Mouse (Mus musculus): ENCODE measurements around the gene Zfyve21.
A peak's percentile ranks its signal among the peaks of the same experiment; 100 is the strongest.

The Zfyve21 gene

DNA sequence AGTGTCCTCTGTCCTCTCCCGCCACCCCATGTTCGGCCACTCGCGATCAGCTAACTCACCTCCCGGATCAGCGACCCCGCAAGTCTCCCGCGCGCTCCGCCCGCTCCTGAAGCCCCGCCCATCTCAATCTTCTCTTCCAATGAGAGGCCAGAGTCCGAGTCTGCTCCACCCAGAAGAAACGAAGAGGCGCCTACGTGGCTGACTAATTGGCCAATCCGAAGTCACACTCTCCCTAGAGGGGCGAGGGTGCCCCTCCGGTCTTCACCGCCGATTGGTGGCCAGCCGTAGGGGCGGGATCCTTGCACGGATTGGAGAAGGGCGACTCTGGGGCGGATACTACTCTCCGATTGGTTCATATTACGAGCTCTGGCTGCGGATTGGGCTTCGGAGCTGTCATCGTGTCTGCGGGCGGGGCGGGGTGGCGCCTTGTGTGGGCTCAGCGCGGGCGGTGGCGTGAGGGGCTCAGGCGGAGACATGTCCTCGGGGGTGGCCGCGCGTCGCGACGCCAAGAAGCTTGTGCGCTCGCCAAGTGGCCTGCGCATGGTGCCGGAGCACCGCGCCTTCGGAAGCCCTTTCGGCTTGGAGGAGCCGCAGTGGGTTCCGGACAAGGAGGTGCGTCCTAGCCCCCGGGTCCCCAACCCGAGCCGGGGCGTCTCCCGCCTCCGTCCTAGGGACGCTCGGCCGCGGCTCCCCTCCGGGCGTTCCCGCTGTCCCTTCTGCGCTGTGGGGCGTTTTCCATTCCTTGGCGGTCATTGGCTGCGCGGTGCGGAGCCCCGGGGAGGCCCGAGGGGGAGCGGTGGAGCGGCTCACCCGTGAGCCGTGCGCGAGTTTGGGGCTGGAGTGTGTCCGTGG lies at the start of gene Zfyve21, which contains the start of gene Xrcc3:
Zfyve21 (plus strand) TSS at position 405 of the 852 bp plus-strand sequence.
Xrcc3 (minus strand) TSS at position 108 of the 852 bp plus-strand sequence.
- DNase-seq, result peak; percentile 92

DNA sequence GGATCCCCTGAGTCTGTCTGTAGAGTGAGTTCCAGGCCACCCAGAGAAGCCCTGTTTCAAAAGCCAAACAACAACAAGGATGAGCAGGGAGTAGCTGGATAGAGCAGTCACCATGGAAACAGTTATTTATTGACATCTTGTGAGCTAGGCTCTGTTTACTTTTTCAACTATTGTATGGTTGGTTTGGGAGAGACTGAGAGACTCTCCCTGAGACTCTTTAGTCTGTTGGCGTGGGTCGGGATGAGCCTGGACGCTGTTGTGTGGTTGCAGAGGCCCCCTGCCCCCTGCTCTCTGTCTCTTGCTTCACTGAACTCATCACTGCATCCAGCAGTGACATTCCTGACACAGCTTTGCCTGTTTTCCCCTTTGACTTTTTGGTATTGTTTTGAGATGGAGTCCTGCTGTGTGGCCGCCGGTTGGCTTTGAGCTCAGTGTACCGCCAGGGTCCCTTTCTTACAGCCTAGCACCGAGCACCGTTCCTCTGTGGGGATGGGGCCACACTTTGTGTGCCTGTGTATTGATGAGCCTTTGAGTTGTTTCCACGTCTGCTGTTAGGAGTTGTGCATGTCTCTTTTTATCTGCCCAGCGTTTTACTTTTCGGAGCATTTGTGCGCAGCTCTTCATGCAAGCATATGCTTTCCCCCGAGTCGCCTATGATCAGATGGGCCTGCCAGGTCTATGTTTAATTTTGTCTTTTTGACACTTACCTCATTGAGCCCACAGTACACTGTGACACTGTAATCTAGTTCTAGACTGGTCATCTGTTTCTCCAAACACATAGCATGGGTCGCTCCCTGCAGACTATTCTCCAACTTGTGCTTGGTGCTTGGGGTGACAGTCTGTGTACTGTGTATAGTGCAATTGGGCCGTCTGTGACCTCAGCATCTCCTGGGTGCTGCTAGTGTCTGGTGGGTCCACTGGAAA lies 47.4 kb upstream of the Zfyve21 start:
- no peak for DNase-seq

DNA sequence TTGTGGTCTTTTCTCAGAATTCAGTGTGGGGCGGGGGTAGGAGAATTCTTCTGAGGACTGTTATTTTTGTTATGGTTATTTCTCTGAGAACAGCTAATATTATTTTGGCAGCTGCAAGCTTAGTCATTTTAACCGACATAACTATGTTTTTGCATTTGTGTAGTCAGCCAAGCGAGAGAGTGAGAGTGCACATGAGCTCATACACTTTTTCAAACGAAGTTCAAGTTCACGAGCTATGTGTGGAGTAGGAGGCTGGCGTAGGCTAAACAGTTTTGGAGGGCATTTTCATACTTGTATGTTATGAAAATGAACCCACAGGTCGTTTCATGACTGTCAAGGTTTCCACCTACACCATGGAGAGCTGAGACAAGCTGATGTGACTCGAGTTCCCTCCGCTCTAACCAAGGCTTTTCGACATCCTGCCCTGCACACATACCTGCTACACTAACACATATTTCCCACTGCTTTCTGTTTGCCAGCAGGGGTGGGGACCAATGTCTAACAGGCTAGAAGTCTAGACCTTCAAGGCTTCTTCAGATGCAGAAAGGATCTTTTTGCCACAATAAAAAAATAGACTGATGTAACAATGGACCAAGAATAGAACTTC lies 45.5 kb upstream of the Zfyve21 start:
- no peak for DNase-seq

DNA sequence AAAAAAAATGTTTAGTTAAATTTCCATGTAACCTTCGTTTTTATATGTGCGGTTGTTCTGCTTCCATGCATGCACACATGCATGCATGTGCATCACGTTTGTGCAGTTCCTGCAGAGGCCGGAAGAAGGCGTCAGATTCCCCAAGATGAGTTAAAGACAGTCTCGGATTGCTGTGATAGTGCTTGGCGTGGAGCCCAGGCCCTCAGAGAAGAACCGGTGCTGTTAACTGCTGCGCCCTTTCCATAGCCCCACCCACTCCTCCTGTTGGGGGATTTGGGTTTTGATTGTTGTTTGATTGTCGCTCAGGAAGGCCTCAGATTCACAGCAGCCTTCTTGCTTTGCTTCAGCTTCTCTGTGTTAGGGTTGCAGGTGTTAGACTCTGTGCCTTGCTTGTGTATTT lies 44.7 kb upstream of the Zfyve21 start:
- DNase-seq, result peak; percentile 58

DNA sequence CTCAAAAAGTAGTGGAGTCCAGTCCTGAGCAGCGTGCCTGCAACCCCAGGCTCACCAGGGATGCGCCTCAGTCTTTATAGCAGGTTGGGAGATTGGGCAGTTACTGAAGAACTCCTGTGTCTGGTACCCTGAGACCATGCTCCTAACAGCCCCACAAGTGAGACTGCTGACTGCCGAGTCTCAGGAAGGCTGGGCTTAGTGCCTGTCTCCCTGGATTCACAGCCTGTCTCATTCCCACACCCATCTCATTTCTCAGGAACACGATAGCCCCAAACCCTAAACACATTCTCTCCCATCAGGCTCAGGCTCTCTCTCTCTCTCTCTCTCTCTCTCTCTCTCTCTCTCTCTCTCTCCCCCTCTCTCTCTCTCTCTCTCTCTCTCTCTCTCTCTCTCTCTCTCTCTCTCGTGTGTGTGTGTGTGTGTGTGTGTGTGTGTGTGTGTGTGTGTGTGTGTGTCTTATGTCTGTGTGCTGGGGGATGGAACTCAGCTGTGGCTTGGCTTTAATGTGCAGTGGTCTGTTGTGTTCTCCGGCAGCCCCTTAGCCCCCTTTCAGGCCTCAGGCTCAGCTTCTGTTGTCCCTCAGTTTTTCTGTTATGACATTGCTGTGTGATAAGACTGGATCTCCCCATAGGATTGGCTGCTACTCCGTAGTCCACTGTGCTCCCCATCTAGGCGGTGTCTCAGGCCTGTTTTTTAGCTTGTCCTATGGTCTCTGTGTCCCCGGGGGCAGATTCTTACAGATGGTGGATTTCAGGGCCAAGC lies 44.0 kb upstream of the Zfyve21 start:
- DNase-seq, result no peak

DNA sequence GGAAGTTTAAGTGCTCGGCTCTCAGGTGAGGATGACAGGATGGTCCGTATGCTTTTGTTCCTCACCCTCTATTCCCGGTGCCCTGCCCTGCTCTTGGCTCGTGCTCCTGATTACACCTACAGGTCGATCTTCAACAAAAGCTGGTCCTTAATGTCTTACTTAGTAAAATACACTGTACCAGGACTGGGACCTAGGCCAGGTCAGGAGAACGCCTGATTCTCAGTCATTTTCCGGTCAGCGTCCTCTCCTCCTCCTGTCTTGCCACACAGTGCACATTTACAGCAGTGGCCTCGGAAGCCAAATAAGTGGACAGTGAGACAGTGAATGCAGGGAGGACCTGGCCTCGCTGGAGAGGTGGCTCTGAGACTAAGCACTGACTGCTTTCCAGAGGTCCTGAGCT lies 43.3 kb upstream of the Zfyve21 start:
- DNase-seq, result no peak

DNA sequence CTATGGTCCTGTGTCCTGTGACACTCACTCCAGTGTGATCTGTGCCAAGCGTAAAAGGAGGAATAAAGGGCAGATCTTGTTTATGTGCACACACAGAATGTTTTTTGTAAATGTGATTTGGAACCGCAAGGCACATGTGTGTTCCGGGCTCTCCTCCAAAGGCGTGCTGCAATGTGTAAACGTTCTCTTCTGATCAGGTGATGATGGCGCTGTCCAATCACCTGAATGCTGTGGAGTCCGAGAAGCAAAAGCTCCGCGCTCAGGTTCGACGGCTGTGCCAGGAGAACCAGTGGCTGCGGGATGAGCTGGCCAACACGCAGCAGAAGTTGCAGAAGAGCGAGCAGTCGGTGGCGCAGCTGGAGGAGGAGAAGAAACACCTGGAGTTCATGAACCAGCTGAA lies 39.8 kb upstream of the Zfyve21 start:
- DNase-seq, result no peak

DNA sequence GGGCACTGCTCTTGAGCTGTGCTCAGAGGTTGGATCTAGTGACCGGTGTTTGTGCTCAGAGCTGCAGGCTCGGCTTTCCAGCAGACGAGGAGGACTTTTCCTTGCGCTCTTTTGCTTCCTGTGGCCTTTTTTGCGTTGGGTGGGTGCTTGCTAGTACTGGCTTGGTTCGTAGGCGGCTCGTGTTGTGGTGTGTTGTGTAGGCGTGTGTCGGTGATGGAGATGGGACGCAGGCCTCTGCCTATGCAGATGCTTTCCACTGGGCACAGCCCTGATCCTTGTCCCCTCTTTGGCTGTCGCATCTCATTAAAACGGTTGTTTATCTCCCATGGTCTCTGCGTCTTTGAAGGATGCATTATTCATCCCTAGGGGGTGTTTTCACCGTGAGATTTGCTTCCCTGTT lies 39.1 kb upstream of the Zfyve21 start:
- DNase-seq, result no peak

DNA sequence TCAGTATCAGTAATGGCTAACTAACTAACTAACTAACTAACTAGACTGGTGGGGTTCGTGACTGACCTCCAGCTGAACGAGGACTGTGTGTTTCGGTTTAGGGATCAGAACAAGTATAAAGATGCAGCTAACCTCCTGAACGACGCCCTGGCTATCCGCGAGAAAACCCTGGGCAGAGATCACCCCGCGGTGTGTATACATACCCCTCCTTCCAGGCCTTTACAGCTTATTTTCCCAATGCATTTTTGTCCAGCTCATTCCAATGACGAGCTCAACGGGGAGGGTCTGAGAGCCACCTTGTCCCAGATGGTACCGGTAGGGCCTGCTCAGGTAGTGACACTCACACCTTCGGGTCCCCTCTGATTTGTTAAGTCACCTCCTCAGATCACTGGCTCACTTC lies 36.1 kb upstream of the Zfyve21 start:
- DNase-seq, result no peak

DNA sequence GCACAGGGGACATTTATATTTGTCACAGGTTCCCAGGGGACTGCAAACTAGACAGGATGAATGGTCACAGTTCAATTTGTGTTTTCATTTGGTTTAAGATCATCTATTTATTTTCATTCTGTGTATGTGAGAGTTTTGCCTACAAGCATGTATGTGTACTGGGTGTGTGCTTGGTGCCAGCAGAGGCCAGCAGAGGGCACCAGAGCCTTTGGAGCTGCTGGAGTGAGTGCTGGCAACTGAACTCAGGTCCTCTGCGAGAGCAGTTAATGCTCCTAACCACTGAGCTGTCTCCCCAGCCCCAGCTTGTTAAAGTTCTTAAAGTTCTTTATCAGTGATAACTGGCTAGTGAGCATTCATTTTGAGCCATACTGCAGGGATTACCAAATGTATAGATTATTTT lies 34.4 kb upstream of the Zfyve21 start:
- no peak for DNase-seq

DNA sequence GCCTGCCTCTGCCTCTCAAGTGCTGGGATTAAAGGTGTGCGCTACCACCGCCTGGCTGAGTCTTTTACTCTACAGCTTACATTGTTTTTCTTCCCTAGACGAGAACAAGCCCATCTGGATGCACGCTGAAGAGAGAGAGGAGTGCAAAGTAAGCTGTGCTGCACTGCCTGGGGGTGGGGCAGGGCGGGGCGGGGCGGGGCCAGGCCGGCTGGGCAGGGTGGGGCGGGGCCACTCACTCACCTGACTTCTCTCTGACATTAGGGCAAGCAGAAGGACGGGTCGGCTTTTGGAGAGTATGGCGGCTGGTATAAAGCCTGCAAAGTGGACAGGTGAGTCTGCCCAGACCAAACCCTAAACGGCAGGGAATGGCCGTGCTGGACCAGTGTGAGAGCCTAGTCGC lies 28.8 kb upstream of the Zfyve21 start:
- no peak for DNase-seq

DNA sequence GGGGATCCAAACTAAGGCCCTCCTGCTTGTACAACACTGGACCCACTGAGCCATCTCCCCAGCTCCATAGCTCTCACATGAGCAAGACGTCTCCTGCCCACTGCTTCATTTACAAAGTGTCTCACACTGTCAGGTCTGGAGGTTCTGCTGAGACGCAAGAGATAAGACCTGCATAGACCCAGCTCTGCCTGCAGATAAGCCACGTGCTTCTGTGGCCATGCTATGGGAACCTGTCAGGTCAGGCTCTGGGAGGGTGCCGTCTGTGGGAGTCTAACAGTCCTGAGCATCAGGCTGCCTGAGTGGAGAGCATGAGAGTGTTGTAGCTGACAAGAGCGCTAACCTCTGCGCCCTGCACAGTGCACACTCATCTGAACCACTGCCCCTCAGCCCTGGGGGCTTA lies 27.0 kb upstream of the Zfyve21 start:
- DNase-seq, result no peak

DNA sequence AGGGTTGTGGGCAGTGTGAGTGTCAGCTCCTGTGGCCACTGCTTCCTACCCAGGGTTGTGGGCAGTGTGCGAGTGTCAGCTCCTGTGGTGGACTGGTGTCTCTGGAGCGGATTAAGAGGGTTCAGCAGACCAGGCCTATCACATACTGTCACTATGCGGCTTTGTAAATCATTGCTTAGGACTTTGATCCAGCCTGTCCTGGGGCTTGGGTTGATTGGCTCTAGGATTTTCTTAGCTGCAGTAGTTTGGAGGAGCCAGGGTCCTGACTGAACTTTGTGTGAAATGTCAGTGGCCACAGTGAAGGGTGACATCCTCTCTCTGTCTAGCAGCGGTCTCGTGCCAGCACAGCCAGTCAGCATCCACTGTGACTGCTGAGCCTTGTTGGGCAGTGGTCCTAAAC lies 23.9 kb upstream of the Zfyve21 start:
- DNase-seq, result no peak

DNA sequence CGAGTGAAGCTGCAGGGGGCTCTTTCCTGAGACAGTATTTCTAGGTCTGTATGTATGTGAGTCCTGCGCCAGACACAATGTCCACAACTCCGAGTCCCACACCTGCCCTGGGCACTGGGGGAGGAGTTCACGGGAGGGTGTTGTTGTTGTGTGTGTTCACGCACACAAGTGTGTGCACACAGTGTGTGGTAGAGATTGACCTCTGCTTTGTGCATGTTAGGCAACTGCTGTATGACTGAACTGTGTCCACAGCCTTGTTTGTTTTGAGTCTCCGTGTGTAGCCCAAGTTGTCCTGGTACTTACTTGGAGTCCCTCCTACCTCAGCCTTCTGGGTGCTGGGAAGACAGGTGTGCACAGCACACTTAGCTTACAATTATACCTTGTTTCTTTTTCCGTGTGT lies 23.3 kb upstream of the Zfyve21 start:
- no peak for DNase-seq

DNA sequence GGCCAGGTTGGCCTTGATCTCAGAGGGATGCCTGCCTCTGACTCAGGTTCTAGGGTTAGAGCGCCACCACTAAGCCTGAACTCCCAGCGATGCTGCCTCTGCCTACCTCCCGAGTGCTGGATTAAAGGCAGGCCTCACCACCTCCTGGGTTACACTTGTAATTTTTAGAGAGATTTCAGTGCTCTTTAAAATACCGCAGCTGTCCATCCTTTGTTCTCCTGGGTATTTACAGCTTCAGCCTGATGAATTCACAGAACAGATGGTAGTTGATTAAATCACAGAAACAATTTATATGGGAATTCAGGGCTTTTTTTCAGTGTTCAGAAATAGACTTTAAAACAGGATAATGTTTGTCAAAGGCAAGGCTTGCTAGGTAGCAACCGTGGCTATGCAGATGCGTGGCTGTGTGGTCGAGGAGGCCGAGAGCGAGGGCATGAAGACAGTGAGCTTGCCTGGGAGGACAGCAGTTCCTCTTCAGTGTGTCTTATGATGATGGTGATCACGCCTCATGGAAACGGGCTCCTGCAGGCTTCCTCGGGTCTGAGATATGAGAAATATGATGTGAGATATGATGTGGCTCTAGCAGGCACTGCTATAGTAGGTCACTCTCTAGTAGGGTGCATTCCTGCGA lies 22.4 kb upstream of the Zfyve21 start:
- no peak for DNase-seq

DNA sequence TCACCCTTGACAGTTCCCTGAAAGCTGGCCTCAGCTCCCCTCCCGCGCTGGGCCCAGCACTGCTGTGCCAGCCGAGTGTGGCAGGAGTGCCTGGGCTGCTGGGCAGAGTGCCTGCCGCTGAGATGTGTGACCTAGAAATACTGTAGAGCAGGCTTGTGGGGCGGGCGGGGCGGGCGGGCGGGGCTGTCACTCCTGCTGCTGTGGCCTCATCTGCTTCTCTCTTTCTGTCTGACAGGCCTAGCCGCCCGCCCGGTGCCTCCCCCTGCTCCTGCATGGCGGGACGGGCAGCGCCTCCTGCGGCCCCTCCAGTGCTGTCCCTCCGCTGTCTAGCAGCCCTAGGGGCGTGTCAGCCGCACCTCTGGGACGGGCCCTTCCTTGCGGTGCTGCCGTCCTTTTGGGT lies 19.9 kb upstream of the Zfyve21 start:
- no peak for DNase-seq

DNA sequence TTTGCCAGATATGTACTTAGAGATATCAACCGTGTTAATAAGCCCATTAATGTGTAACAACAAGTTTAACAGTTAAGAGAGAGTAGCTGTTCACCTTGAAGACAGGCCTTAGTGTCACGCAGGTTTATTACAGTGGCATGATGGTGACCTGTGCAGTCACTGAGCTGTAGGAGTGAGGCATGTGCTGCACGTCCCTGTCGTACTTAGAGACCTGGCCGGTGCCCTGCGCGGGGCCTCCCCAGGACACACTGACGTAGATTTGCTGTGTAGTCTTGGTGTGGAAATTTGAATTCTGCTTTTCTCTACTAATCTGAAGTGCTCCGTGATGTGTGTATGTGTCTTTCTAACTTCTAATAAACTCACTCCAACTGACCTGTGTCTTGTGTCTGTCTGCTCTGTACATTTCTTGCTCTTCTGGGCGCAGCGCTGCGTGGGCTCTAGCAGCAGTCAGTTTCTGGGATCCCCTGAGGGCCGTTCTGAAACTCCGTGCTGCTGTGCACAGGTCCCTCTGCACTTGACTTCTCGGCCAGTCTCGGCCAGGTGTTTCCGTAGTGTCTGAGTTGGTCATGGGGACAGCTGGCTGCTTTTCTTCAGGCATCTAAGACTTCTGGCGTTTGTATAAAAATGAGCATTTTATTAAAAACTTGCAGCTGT lies 19.3 kb upstream of the Zfyve21 start:
- DNase-seq, result no peak

DNA sequence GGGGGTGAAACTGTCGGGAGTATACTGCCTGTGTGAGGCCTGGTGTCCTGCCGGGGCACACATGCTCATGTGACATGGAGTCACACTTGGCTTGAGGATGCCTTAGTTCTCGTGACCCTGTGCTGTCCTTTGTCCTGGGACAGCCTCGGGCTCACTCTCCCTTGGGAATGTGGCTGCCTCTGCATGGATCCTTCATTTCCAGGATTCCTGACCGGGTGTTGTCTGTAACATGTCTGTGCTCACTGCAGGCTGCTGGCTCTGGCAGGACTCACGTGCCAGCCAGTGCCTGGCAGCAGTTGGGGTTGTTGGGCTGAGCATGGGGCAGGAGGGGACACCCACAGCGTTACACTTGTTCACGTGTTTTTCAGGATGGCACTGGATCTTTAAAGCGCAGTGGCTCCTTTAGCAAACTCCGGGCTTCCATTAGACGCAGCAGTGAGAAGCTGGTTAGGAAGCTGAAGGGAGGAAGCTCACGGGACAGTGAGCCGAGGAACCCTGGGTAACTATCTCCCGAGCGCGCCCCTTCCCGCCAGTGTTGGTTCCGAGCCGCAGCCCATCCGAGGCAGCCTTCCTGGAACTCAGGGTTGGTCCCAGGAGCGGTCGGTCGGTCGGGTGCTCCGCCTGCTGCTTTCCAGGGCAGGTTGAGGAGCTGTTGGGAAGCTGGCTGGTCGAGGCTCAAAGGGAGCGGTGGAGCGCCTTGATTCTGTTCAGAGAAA lies 18.6 kb upstream of the Zfyve21 start:
- DNase-seq, result no peak

DNA sequence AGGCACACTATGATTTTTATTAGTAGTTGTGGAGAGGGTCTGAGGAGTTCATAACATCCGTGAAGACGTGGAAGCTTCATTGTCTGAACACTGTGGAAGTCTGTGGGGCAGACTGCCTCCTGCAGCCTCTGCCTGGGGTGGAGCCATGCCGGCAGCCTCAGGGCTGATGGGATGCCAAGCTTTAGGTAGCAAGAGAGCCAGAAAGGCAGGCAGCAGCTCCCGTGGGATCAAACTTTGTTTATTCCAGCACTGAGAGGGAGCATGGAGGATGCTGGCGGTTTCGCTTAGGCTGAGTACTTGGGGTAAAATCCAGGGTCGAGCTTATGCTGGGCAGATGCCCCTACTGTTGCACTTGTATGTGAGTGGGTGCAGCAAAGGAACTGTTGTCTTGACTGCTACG lies 16.7 kb upstream of the Zfyve21 start:
- no peak for DNase-seq

DNA sequence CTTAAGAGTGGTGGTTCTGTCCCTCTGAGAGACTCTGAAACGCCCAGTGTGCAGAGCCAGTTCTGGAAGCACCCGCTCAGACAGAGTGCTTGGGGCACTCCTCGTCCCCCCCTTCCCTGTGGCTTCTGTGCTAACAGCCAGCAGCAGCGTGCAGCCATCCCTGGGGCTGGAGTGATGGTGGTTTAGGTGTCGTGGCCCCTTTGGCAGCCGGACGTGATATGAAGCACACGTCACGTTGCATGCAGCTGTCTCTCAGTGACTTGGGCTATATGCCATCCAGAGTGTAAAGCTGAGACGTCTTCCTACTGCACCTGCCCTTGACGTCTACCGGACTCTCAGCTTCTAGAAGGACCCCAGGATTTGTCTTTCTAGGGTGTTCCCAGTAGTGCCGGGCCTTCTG lies 15.5 kb upstream of the Zfyve21 start:
- DNase-seq, result no peak

Measured in right cerebral cortex, postnatal 4 days (tissue).